Mouse (Mus musculus): ENCODE data around the gene Sft2d1. TPM values are rescaled to one million over a fixed set of nuclear protein-coding genes. Genes with fewer than 3 reads are reported as not detected.
"Not testable (repeated sequence)": the region's sequence is repeated elsewhere in the genome, so short reads cannot be mapped to it uniquely, and the experiment has no call there.

The Sft2d1 gene
- polyA plus RNA-seq, 1 experiment = 70.2 TPM

DNA sequence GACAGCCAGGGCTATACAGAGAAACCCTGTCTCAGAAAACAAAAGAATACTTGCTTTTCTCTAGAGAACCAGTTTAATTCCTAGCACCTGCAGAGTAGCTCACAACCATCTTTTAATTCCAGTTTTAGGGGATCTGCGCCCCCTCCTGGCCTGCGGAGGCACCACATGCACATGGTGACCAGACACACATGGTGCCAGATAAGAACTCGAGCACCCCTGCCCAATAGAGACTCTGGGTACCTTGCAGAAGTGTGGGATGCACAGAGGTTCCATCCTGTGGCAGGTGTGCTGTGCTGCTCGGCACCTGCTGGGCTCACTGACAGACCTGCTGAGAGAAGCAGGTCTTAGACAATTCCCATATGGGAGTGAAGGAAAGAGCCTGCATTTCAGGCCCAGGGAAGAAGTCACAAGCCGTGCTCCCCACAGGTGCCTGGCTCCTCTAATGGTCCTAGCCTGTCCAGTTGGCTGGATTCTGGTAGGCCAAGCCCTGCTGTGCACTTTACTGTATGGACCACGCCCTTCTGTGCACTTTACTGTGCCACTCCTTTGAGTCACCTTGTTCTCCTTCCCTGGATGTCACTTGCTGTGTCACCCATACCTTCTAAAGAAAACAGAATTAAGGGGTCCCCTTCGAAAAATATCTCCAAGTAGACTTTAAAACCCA, 17.7 kb downstream of the Sft2d1 start:
- Histone ChIP-seq H3K27me3 (replicated peaks; ENCODE audit: control insufficient read depth, insufficient read depth, low read length) (no peaks in the 10 kb centered on the region), H3K4me3 (ENCODE audit: insufficient read depth, low read depth, low read length) (no peak overlapping the region), H3K36me3 (ENCODE audit: control insufficient read depth, insufficient read depth, low read length) (no peaks in the 10 kb centered on the region; the same call in none of the 2 replicates), H3K27ac (ENCODE audit: insufficient read depth, low read depth, low read length) (no peak overlapping the region), H3K4me1 (ENCODE audit: control insufficient read depth, insufficient read depth, low read length) (no peaks in the 10 kb centered on the region)
- peak; percentile 43 for TF ChIP-seq CTCF (conservative IDR thresholded peaks at IDR 0.05; ENCODE audit: insufficient read depth, insufficient read length, low read depth, low read length)
- no peak for TF ChIP-seq POLR2A (IDR thresholded peaks at IDR 0.05; ENCODE audit: low read depth, low read length)
- DNase-seq = peak; percentile 23
- 79% methylated on average over 7 of the region's 7 CpGs for WGBS

DNA sequence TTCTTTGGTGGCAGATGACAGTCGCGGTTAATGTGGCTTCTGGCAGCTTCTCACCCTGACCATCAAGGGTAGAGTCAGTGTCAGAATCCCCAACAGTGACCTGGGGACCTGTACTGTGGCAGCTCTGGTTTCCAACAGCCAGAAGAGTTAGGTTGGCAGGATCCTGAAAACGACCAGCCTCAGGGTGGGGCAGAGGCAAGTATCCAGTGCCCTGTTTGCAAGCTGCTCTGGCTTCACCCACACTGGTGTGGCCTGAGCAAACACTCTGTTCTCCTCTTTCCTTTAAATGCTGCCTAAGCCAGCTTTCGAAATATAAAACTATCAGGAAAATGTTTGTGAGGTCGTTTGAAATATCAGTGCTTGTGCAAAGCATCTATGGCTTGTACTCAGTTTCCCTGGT, 19.7 kb downstream of the Sft2d1 start:
- H3K27ac ChIP-seq (ENCODE audit: insufficient read depth, low read depth, low read length) = no peak overlapping the region
- DNase-seq = no peak
- no peaks in the 10 kb centered on the region; the same call in none of the 2 replicates for H3K36me3 ChIP-seq (ENCODE audit: control insufficient read depth, insufficient read depth, low read length)
- H3K27me3 ChIP-seq (replicated peaks; ENCODE audit: control insufficient read depth, insufficient read depth, low read length) = no peaks in the 10 kb centered on the region
- H3K4me3 ChIP-seq (ENCODE audit: insufficient read depth, low read depth, low read length) = no peak overlapping the region
- no peaks in the 10 kb centered on the region for H3K4me1 ChIP-seq (ENCODE audit: control insufficient read depth, insufficient read depth, low read length)
- no peak for TF ChIP-seq CTCF (conservative IDR thresholded peaks at IDR 0.05; ENCODE audit: insufficient read depth, insufficient read length, low read depth, low read length)
- TF ChIP-seq POLR2A (IDR thresholded peaks at IDR 0.05; ENCODE audit: low read depth, low read length) = no peak
- WGBS = 76% methylated on average over 5 of the region's 5 CpGs

DNA sequence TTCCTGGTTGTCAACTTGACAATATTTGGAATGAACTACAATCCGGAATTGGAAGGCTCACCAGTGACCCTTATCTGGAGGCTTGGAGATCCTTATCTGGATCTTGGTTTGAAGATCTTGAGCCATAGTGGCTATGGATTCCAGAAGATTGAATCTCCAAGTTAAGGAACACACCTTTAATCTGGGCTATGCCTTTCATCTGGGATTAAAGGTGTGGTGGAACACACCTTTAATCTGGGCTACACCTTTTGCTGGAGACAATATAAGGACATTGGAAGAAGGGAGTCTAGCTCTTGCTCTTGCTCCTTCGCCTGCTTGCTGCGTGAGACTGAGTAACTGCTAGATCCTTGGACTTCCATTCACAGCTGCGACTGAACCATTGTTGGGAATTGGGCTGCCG, 26.3 kb downstream of the Sft2d1 start, which contains the start of gene Prr18:
TSS of gene Prr18 (plus strand) at position 301 of the 400 bp plus-strand sequence.
- not testable (repeated sequence) for H3K36me3 ChIP-seq (ENCODE audit: control insufficient read depth, insufficient read depth, low read length); H3K27ac ChIP-seq (ENCODE audit: insufficient read depth, low read depth, low read length); DNase-seq; H3K4me1 ChIP-seq (ENCODE audit: control insufficient read depth, insufficient read depth, low read length); H3K4me3 ChIP-seq (ENCODE audit: insufficient read depth, low read depth, low read length); H3K27me3 ChIP-seq (replicated peaks; ENCODE audit: control insufficient read depth, insufficient read depth, low read length)
- 92% methylated on average over 1 of the region's 5 CpGs for WGBS

- 32% methylated on average over 8 of the region's 8 CpGs for WGBS
- peak; percentile 10 for DNase-seq
- H3K4me3 ChIP-seq (ENCODE audit: insufficient read depth, low read depth, low read length) = no peak overlapping the region
- H3K27me3 ChIP-seq (replicated peaks; ENCODE audit: control insufficient read depth, insufficient read depth, low read length) = peaks cover 4% of the 10 kb centered on the region; the same call in 1 of the 2 replicates
- no peaks in the 10 kb centered on the region for H3K4me1 ChIP-seq (ENCODE audit: control insufficient read depth, insufficient read depth, low read length)
- H3K27ac ChIP-seq (ENCODE audit: insufficient read depth, low read depth, low read length) = no peak overlapping the region
- no peak for TF ChIP-seq CTCF (conservative IDR thresholded peaks at IDR 0.05; ENCODE audit: insufficient read depth, insufficient read length, low read depth, low read length)
- TF ChIP-seq POLR2A (IDR thresholded peaks at IDR 0.05; ENCODE audit: low read depth, low read length) = no peak
- no peaks in the 10 kb centered on the region for H3K36me3 ChIP-seq (ENCODE audit: control insufficient read depth, insufficient read depth, low read length)
Observed at GRCm38 (mm10) chr17:8339666-8340374, 28.9 kb downstream of the Sft2d1 start.

GRCm38 (mm10) chr17:8340407-8341359, 29.8 kb downstream of the Sft2d1 start:
- Histone ChIP-seq H3K27me3 (replicated peaks; ENCODE audit: control insufficient read depth, insufficient read depth, low read length) (peaks cover 4% of the 10 kb centered on the region; the same call in 1 of the 2 replicates), H3K27ac (ENCODE audit: insufficient read depth, low read depth, low read length) (no peak overlapping the region), H3K36me3 (ENCODE audit: control insufficient read depth, insufficient read depth, low read length) (no peaks in the 10 kb centered on the region), H3K4me1 (ENCODE audit: control insufficient read depth, insufficient read depth, low read length) (no peaks in the 10 kb centered on the region), H3K4me3 (ENCODE audit: insufficient read depth, low read depth, low read length) (peak overlapping the region; percentile 40)
- no peak for TF ChIP-seq CTCF (conservative IDR thresholded peaks at IDR 0.05; ENCODE audit: insufficient read depth, insufficient read length, low read depth, low read length)
- no peak for TF ChIP-seq POLR2A (IDR thresholded peaks at IDR 0.05; ENCODE audit: low read depth, low read length)
- DNase-seq = peak; percentile 27
- 1% methylated on average over 85 of the region's 92 CpGs for WGBS

DNA sequence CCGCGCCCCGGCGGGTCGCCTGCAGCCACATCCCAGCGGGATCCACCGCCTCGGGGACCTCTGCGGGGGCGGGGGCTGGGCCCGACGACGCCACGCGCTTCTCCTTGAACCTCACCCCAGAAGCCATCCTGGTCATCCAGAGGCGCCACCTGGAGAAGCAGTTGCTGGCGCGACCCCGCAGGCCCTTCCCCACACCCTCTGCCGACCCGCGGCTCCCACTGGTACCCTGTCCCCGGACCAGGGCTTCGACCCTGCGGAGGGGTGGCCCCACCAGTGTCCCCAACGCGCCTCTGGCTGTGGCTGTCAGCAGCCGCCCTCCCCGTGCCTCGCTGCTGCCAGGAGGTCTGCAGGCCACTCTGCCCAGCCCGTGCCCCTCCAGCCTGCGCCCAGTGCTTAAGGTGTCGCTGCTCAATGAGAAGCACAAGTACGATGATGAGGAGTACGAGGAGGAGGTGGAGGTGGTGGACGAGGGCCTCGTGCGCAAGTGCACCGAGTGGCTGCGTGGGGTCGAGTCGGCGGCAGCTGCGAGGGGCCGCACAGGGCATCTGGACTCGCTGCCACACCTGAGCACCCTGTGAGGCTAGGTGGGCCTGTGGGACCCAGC, 30.6 kb downstream of the Sft2d1 start:
- no peak for DNase-seq
- Histone ChIP-seq H3K27me3 (replicated peaks; ENCODE audit: control insufficient read depth, insufficient read depth, low read length) (peaks cover 4% of the 10 kb centered on the region; the same call in 1 of the 2 replicates), H3K4me3 (ENCODE audit: insufficient read depth, low read depth, low read length) (peak overlapping the region; percentile 13), H3K4me1 (ENCODE audit: control insufficient read depth, insufficient read depth, low read length) (no peaks in the 10 kb centered on the region), H3K36me3 (ENCODE audit: control insufficient read depth, insufficient read depth, low read length) (no peaks in the 10 kb centered on the region), H3K27ac (ENCODE audit: insufficient read depth, low read depth, low read length) (no peak overlapping the region)
- WGBS = 20% methylated on average over 41 of the region's 46 CpGs
- TF ChIP-seq POLR2A (IDR thresholded peaks at IDR 0.05; ENCODE audit: low read depth, low read length) = no peak
- TF ChIP-seq CTCF (conservative IDR thresholded peaks at IDR 0.05; ENCODE audit: insufficient read depth, insufficient read length, low read depth, low read length) = no peak
